Mouse (Mus musculus): ENCODE measurements around the gene Antxr1. TPM values are rescaled to one million over a fixed set of nuclear protein-coding genes. Genes with fewer than 3 reads are reported as not detected.

Antxr1 gene
- polyA plus RNA-seq, 1 experiment from 2014 or later: 5.8 TPM

DNA sequence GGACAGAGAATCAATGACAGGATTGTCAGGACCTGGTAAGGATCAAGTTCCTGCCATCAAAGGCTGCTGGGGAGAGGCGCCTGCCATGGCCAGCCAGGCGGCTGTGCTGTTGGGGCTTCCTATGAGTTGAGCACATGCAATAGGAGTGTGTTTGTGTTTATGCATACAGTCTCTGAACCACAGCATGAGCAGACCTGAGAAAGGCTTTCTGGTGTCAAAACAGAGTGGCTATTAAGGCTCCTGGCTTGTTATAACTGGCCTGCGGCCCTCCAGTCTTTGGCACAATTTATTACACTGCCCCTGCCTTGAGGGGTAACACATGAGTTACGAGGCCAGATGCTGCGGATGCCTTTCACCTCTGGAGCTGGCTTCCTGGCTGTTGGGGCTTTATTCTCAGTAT, 175.4 kb downstream of the Antxr1 start:
- H3K27ac ChIP-seq (ENCODE audit: low read depth, low read length): no peak overlapping the region
- H3K9ac ChIP-seq (ENCODE audit: low read length): no peak overlapping the region
- no peak for ATAC-seq (replicated peaks; ENCODE audit: low FRiP score)
- WGBS: 82% methylated on average over 5 of the region's 5 CpGs
- H3K4me3 ChIP-seq (ENCODE audit: low read depth, low read length): no peak overlapping the region
- H3K4me2 ChIP-seq (ENCODE audit: low read depth, low read length, severe bottlenecking): no peak overlapping the region
- H3K4me1 ChIP-seq (replicated peaks; ENCODE audit: control insufficient read depth, insufficient read depth, low read length): no peaks in the 10 kb centered on the region
- H3K36me3 ChIP-seq (ENCODE audit: control insufficient read depth, insufficient read depth, low read length): no peaks in the 10 kb centered on the region
- DNase-seq (ENCODE audit: low spot score): no peak
- no peaks in the 10 kb centered on the region for H3K9me3 ChIP-seq (ENCODE audit: control insufficient read depth, low read length)
- no peaks in the 10 kb centered on the region for H3K27me3 ChIP-seq (ENCODE audit: control insufficient read depth, insufficient read depth, low read length)

DNA sequence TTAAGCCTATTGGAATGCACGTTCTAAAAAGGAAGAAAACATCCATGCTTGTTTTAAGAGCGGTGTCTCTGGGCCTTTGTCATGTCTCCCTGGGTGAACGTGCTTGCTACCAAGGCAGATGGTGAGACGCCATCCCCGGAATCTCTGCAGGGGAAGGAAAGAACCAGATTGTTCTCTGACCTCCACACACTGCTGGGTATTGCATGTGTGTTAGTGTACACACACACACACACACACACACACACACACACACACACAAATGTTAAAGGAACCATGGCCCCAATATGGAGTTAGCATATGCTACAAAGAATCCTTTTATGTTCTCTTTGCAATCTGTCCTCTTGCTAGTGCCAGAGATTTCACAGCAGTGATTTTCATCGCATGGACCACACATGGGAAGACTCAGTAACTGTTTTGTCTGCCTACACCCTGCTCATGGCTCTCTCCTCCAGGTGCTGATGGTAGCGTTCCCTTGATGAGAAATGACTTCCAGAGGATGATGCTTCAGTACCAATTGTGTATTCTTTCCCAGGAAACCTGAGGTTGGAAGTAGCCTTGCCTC, 177.5 kb downstream of the Antxr1 start:
- no peaks in the 10 kb centered on the region for H3K36me3 ChIP-seq (ENCODE audit: control insufficient read depth, insufficient read depth, low read length)
- H3K9ac ChIP-seq (ENCODE audit: low read length): no peak overlapping the region
- ATAC-seq (replicated peaks; ENCODE audit: low FRiP score) (no peak), DNase-seq (ENCODE audit: low spot score) (no peak)
- no peak overlapping the region for H3K4me3 ChIP-seq (ENCODE audit: low read depth, low read length)
- H3K4me1 ChIP-seq (replicated peaks; ENCODE audit: control insufficient read depth, insufficient read depth, low read length): no peaks in the 10 kb centered on the region
- H3K27ac ChIP-seq (ENCODE audit: low read depth, low read length): no peak overlapping the region
- 79% methylated on average over 7 of the region's 7 CpGs for WGBS
- H3K9me3 ChIP-seq (ENCODE audit: control insufficient read depth, low read length): no peaks in the 10 kb centered on the region
- no peaks in the 10 kb centered on the region for H3K27me3 ChIP-seq (ENCODE audit: control insufficient read depth, insufficient read depth, low read length)
- H3K4me2 ChIP-seq (ENCODE audit: low read depth, low read length, severe bottlenecking): no peak overlapping the region

DNA sequence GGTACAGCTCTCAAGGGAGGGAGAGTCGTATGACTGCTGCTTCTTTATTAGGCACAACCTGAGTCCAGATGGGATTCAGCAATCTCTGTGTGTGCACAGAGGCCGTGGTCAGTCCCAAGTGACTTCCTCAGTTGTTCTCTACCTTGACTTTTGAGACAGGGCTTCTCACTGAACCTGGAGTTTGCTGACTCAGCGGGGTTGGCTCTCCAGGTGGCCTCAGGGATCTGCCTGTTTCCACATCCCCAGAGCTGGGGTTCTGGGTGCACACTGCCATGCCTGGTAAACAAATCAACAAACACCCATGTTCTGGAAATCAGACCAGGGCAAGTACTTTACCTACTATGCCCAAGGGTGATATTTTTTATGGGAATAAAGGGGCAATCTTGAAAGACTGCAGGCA, 181.8 kb downstream of the Antxr1 start:
- DNase-seq (ENCODE audit: low spot score) (no peak), ATAC-seq (replicated peaks; ENCODE audit: low FRiP score) (no peak)
- Histone ChIP-seq H3K36me3 (ENCODE audit: control insufficient read depth, insufficient read depth, low read length) (no peaks in the 10 kb centered on the region), H3K9ac (ENCODE audit: low read length) (no peak overlapping the region), H3K4me3 (ENCODE audit: low read depth, low read length) (no peak overlapping the region), H3K27ac (ENCODE audit: low read depth, low read length) (no peak overlapping the region), H3K4me1 (replicated peaks; ENCODE audit: control insufficient read depth, insufficient read depth, low read length) (no peaks in the 10 kb centered on the region), H3K4me2 (ENCODE audit: low read depth, low read length, severe bottlenecking) (no peak overlapping the region), H3K9me3 (ENCODE audit: control insufficient read depth, low read length) (no peaks in the 10 kb centered on the region), H3K27me3 (ENCODE audit: control insufficient read depth, insufficient read depth, low read length) (no peaks in the 10 kb centered on the region)
- 87% methylated on average over 3 of the region's 3 CpGs for WGBS

DNA sequence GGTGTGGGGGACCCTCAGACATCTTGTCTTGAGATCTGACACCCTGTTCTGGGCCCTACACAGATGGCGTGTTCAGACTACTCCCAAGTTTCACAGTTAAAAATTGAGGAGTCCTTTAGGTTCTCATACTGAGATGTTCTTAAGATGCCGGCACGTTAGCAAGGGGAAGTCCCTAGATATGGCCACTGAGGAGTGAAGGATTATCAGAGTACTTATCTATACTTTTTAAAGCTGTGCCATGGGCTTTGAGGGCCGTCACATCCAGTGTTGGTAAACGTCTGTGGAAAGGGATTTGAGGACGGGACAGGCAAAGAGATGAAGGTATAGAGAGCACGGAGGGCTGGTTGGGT, 182.4 kb downstream of the Antxr1 start:
- H3K36me3 ChIP-seq (ENCODE audit: control insufficient read depth, insufficient read depth, low read length): no peaks in the 10 kb centered on the region
- H3K27ac ChIP-seq (ENCODE audit: low read depth, low read length): no peak overlapping the region
- ATAC-seq (replicated peaks; ENCODE audit: low FRiP score) (no peak), DNase-seq (ENCODE audit: low spot score) (no peak)
- H3K4me2 ChIP-seq (ENCODE audit: low read depth, low read length, severe bottlenecking): no peak overlapping the region
- H3K9ac ChIP-seq (ENCODE audit: low read length): no peak overlapping the region
- no peaks in the 10 kb centered on the region for H3K9me3 ChIP-seq (ENCODE audit: control insufficient read depth, low read length)
- no peaks in the 10 kb centered on the region for H3K27me3 ChIP-seq (ENCODE audit: control insufficient read depth, insufficient read depth, low read length)
- H3K4me3 ChIP-seq (ENCODE audit: low read depth, low read length): no peak overlapping the region
- no peaks in the 10 kb centered on the region for H3K4me1 ChIP-seq (replicated peaks; ENCODE audit: control insufficient read depth, insufficient read depth, low read length)
- WGBS: 89% methylated on average over 7 of the region's 7 CpGs

- WGBS: 85% methylated on average over 21 of the region's 21 CpGs
- no peak overlapping the region for H3K27ac ChIP-seq (ENCODE audit: low read depth, low read length)
These were observed 183.0 kb downstream of the Antxr1 start for GRCm38 (mm10) chr6:87152461-87153230.

DNA sequence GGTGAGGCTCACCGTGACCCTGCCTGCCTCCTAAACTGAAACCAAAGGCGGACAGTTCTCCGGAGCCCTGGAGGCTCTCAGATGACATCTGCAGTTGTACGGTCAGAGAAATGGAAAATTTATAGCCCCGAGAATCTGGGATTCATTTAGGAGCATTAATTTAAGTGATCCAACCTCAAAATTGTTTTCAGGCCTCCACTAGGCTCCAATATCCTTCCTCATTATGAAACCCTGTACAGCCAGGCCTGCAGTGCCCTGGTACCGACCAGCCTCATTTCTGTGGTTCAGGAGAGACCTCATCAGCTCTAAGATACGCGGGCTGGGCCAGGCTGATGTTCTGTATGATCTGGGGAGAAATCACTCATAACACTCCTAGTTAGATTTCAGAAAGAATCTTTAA, 184.2 kb downstream of the Antxr1 start:
- no peak overlapping the region for H3K9ac ChIP-seq (ENCODE audit: low read length)
- ATAC-seq (replicated peaks; ENCODE audit: low FRiP score) (no peak), DNase-seq (ENCODE audit: low spot score) (no peak)
- H3K9me3 ChIP-seq (ENCODE audit: control insufficient read depth, low read length): no peaks in the 10 kb centered on the region
- H3K4me1 ChIP-seq (replicated peaks; ENCODE audit: control insufficient read depth, insufficient read depth, low read length): no peaks in the 10 kb centered on the region
- no peak overlapping the region for H3K4me3 ChIP-seq (ENCODE audit: low read depth, low read length)
- 90% methylated on average over 8 of the region's 8 CpGs for WGBS
- H3K27me3 ChIP-seq (ENCODE audit: control insufficient read depth, insufficient read depth, low read length): no peaks in the 10 kb centered on the region
- no peaks in the 10 kb centered on the region for H3K36me3 ChIP-seq (ENCODE audit: control insufficient read depth, insufficient read depth, low read length)
- H3K27ac ChIP-seq (ENCODE audit: low read depth, low read length): no peak overlapping the region
- no peak overlapping the region for H3K4me2 ChIP-seq (ENCODE audit: low read depth, low read length, severe bottlenecking)

More at GRCm38 (mm10) chr6:87152461-87153230, 183.0 kb downstream of the Antxr1 start:
- H3K36me3 ChIP-seq (ENCODE audit: control insufficient read depth, insufficient read depth, low read length): no peaks in the 10 kb centered on the region
- no peaks in the 10 kb centered on the region for H3K9me3 ChIP-seq (ENCODE audit: control insufficient read depth, low read length)
- H3K4me1 ChIP-seq (replicated peaks; ENCODE audit: control insufficient read depth, insufficient read depth, low read length): no peaks in the 10 kb centered on the region
- no peak for DNase-seq (ENCODE audit: low spot score)
- no peak overlapping the region for H3K4me3 ChIP-seq (ENCODE audit: low read depth, low read length)
- no peak overlapping the region for H3K9ac ChIP-seq (ENCODE audit: low read length)
- ATAC-seq (replicated peaks; ENCODE audit: low FRiP score): no peak
- H3K27me3 ChIP-seq (ENCODE audit: control insufficient read depth, insufficient read depth, low read length): no peaks in the 10 kb centered on the region
- no peak overlapping the region for H3K4me2 ChIP-seq (ENCODE audit: low read depth, low read length, severe bottlenecking)

GRCm38 (mm10) chr6:87150471-87150870, 185.2 kb downstream of the Antxr1 start:
- Histone ChIP-seq H3K36me3 (ENCODE audit: control insufficient read depth, insufficient read depth, low read length) (no peaks in the 10 kb centered on the region), H3K9ac (ENCODE audit: low read length) (no peak overlapping the region), H3K4me3 (ENCODE audit: low read depth, low read length) (no peak overlapping the region), H3K27me3 (ENCODE audit: control insufficient read depth, insufficient read depth, low read length) (no peaks in the 10 kb centered on the region), H3K4me1 (replicated peaks; ENCODE audit: control insufficient read depth, insufficient read depth, low read length) (no peaks in the 10 kb centered on the region), H3K4me2 (ENCODE audit: low read depth, low read length, severe bottlenecking) (no peak overlapping the region), H3K27ac (ENCODE audit: low read depth, low read length) (no peak overlapping the region), H3K9me3 (ENCODE audit: control insufficient read depth, low read length) (no peaks in the 10 kb centered on the region)
- WGBS: 90% methylated on average over 7 of the region's 7 CpGs
- DNase-seq (ENCODE audit: low spot score): no peak
- ATAC-seq (replicated peaks; ENCODE audit: low FRiP score): no peak

- no peaks in the 10 kb centered on the region for H3K4me1 ChIP-seq (replicated peaks; ENCODE audit: control insufficient read depth, insufficient read depth, low read length)
- no peak overlapping the region for H3K4me2 ChIP-seq (ENCODE audit: low read depth, low read length, severe bottlenecking)
- no peak for ATAC-seq (replicated peaks; ENCODE audit: low FRiP score)
- no peaks in the 10 kb centered on the region for H3K27me3 ChIP-seq (ENCODE audit: control insufficient read depth, insufficient read depth, low read length)
- no peak for DNase-seq (ENCODE audit: low spot score)
- H3K9me3 ChIP-seq (ENCODE audit: control insufficient read depth, low read length): no peaks in the 10 kb centered on the region
- no peaks in the 10 kb centered on the region for H3K36me3 ChIP-seq (ENCODE audit: control insufficient read depth, insufficient read depth, low read length)
- 77% methylated on average over 3 of the region's 3 CpGs for WGBS
- H3K27ac ChIP-seq (ENCODE audit: low read depth, low read length): no peak overlapping the region
- no peak overlapping the region for H3K4me3 ChIP-seq (ENCODE audit: low read depth, low read length)
- no peak overlapping the region for H3K9ac ChIP-seq (ENCODE audit: low read length)
These were observed 187.7 kb downstream of the Antxr1 start for GRCm38 (mm10) chr6:87147921-87148320.

- DNase-seq (ENCODE audit: low spot score) (no peak), ATAC-seq (replicated peaks; ENCODE audit: low FRiP score) (no peak)
- no peak overlapping the region for H3K4me3 ChIP-seq (ENCODE audit: low read depth, low read length)
- no peaks in the 10 kb centered on the region for H3K27me3 ChIP-seq (ENCODE audit: control insufficient read depth, insufficient read depth, low read length)
- H3K9ac ChIP-seq (ENCODE audit: low read length): no peak overlapping the region
- H3K4me2 ChIP-seq (ENCODE audit: low read depth, low read length, severe bottlenecking): no peak overlapping the region
- 75% methylated on average over 13 of the region's 13 CpGs for WGBS
- H3K27ac ChIP-seq (ENCODE audit: low read depth, low read length): no peak overlapping the region
- no peaks in the 10 kb centered on the region for H3K4me1 ChIP-seq (replicated peaks; ENCODE audit: control insufficient read depth, insufficient read depth, low read length)
- no peaks in the 10 kb centered on the region for H3K36me3 ChIP-seq (ENCODE audit: control insufficient read depth, insufficient read depth, low read length)
- no peaks in the 10 kb centered on the region for H3K9me3 ChIP-seq (ENCODE audit: control insufficient read depth, low read length)
These were observed 192.0 kb downstream of the Antxr1 start for GRCm38 (mm10) chr6:87143594-87143993.

Measured in forebrain, embryonic 11.5 days (tissue).